Mouse (Mus musculus): ENCODE data around the gene Gm21852. TPM values are rescaled to one million over a fixed set of nuclear protein-coding genes. Genes with fewer than 3 reads are reported as not detected.
"Not testable (repeated sequence)": the region's sequence is repeated elsewhere in the genome, so short reads cannot be mapped to it uniquely, and the experiment has no call there.

Gm21852 gene
- not detected for total RNA-seq (2022)

DNA sequence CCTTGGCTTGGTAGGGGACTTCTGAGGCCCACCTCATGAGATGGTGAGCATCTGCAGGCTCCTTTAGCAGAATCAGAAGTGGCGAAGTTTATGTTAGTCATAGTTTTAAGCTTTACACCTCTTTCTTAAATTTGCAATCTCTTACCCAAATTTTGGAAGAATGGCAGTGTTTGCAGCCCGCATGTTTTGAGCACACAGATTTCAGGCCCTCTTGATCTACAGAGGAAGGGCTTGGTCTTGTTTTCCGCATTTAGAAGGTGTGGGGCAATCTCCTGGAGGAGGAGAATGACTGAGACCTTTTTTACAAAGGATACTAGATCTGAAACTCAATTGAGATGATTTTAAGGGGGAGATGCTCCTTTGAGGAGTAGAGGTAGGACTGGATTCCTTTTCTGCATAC lies at the start of gene Gm21852:
Gene Gm21852, minus strand, starts transcription at position 101 of the 400 bp plus-strand sequence.
- DNase-seq (ENCODE audit: low spot score), result not testable (repeated sequence)

Small RNA genes within 50 kb of the gene (microRNA-seq; reads per million reads assigned to microRNA genes)
- gene Gm27466 (not detected), gene Gm28018 (not detected)

Other genes with a start within 250 kb of the Gm21852 start
- gene Gm21797, start 123.8 kb upstream of the Gm21852 start, total RNA-seq (2022), result not detected
- gene Gm20795, start 152.9 kb upstream of the Gm21852 start, total RNA-seq (2022), result not detected

Data from heart, adult 8-10 months (tissue).